Mouse (Mus musculus) adrenal gland, postnatal 36 days (tissue): ENCODE measurements around the gene Il16. TPM values are rescaled to one million over a fixed set of nuclear protein-coding genes. Genes with fewer than 3 reads are reported as not detected.
A peak's percentile ranks its signal among the peaks of the same experiment; 100 is the strongest.

ENCODE experiments used
- DNase-seq, 2 experiments: peaks; one replicate each; pipeline ENCODE4 v3.0.0; 2021; ENCODE audit warnings: mixed read lengths in 1 of 2
- total RNA-seq, 2 experiments: library from RNA; stranded (reverse); gene quantifications; 2 replicates each; pipeline ENCODE4 v1.2.3; 2021

The Il16 gene
- total RNA-seq, 2 experiments from 2014 or later: 3.5 to 4.7 TPM

DNA sequence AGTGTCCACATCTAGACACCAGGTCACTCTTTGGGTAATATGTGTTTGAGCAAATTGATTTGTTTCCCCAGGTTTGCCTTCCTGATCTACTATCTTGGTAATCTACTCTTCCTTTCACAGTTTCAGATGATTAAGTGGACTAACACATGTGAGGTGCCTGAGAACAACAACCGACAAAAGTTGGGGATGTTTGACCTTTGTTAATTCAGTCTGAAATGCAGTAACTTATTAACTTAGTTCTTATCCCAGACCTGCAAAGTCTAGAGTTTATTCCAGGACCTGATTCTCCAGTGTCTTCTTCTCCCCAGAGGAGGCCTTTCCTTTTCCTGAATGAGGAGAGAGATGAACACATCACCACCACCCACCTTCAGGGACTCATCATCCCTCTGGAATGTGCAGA lies 133.6 kb downstream of the Il16 start:
- DNase-seq: no peak

- DNase-seq: no peak
Measured at GRCm38 (mm10) chr7:83609891-83610290, 135.6 kb downstream of the Il16 start.

GRCm38 (mm10) chr7:83606796-83607195 lies 138.7 kb downstream of the Il16 start:
- DNase-seq: no peak

DNA sequence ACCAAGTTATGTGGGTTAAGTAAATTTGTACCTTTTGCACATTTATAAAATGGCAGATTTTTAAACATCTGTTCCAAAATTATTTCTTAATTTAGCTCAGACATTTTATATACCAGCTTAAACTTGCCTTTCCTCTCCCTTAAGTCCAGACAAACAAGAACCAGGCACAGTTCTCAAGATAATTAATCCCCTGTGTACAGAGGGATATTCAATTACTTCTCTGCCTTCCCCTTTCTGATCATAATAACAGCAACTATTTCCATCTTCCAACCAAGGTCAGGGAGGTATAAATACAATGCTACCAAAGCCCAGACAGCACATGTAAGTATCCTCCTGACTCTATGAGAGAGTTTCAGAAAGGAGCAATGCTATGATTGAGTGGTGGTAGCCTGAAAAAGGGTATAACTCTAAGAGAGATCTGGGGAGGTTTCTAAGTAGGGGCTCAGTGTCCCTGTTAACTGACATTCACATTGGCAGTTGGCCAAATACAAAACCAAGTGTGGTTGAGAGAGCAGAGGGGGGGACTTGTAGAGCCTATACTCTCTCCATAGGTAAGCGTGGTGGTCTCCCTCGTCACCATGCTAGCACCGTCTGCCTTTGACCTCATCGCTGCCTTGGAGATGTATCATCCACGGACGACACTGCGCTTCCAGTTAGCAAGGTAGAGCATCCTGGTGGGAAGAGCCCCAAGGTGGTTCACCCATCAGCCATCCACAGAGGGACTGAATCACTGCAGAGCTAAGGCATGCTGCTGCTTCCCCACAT lies 141.2 kb downstream of the Il16 start:
- DNase-seq: no peak

GRCm38 (mm10) chr7:83599913-83600286 lies 145.6 kb downstream of the Il16 start:
- peak; percentile 65 to 77 for DNase-seq

- DNase-seq: no peak
Measured at GRCm38 (mm10) chr7:83598997-83599912, 146.3 kb downstream of the Il16 start.

GRCm38 (mm10) chr7:83597063-83597462 lies 148.5 kb downstream of the Il16 start:
- DNase-seq: no peak

GRCm38 (mm10) chr7:83594056-83594455 lies 151.5 kb downstream of the Il16 start:
- no peak for DNase-seq

Other genes with a start within 250 kb of the Il16 start
- under 1 TPM; 0.07 to 0.36 TPM for gene Tmc3, start 160.8 kb downstream of the Il16 start, total RNA-seq
- 10 to 100 TPM; 21.2 to 32.8 TPM for gene Stard5, start 113.8 kb downstream of the Il16 start, total RNA-seq
- under 1 TPM; 0.30 to 0.53 TPM for gene Cfap161, start 49.2 kb upstream of the Il16 start, total RNA-seq
- 10 to 100 TPM; 17.4 to 19.3 TPM for gene Tlnrd1, start 138.6 kb upstream of the Il16 start, total RNA-seq
- 100 to 1,000 TPM; 105 to 110 TPM for gene Mesd, start 138.7 kb upstream of the Il16 start, total RNA-seq